Mouse (Mus musculus) heart, postnatal 0 days (tissue): ENCODE measurements around the gene Klk1.

Source experiments
- CTCF ChIP-seq: IDR thresholded peaks from 2 replicates; pipeline ENCODE4 v1.5.1; 2016; ENCODE audit warnings: antibody characterized with exemption, control low read depth, low read depth
- EP300 ChIP-seq: IDR thresholded peaks from 2 replicates; pipeline ENCODE4 v1.6.1; 2016; ENCODE audit warnings: antibody characterized with exemption, low read depth

DNA sequence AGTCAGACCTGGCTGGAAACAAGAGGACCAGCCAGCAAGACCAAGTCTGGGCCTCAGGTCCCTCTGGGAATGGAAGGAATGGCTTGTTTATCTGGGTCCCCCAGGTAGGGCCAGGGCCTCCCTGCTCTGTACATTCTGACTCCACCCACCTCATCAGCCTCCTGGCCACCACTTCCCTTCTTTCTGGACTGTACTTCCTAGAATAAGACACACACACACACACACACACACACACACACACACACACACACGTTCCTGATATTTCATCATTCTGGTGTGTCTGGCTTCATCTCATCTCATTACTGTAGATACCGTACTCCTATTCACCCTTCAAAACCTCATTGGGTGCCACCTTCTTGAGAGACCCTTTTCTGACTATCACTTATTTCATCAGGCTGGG is 44.2 kb downstream of the Klk1 start:
- no peak for TF ChIP-seq EP300
- TF ChIP-seq CTCF, result no peak
